Mouse (Mus musculus) embryonic fibroblast, embryonic 13.5 days (primary cell): ENCODE results near the gene Zfp704.

ENCODE experiments used
- CTCF ChIP-seq: IDR thresholded peaks from 2 replicates; pipeline ENCODE4 v1.5.1; 2011; ENCODE audit warnings: mild to moderate bottlenecking, control low read depth, low read length, moderate library complexity, borderline replicate concordance; ENCODE audit not compliant: insufficient read depth
- POLR2A ChIP-seq: IDR thresholded peaks from 2 replicates; pipeline ENCODE4 v1.6.1; 2011; ENCODE audit warnings: low read depth, mild to moderate bottlenecking, control low read depth, low read length, moderate library complexity

DNA sequence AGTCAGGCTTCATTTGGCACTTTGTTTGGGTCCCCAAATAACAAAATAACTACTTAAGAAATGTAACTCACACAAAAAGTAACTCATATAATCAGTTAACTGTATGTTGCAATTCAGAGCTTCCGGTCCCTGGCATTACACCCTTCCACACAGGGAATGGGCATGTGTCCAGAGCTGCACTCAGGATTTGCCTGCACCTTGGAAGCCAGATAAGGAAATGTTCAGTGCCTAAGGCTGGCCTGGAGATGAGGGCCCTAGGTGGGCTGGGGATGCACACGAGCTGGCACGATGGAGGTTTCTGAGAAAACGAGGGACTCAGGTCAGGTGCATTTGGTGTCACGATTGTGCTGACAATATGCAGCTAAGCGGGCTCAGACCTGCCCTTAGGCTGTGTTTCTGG is 173.6 kb downstream of the Zfp704 start:
- TF ChIP-seq CTCF (no peak), POLR2A (no peak)
